Mouse (Mus musculus) neural tube, embryonic 13.5 days (tissue): Measurements from ENCODE around the gene Il17c. TPM values are rescaled to one million over a fixed set of nuclear protein-coding genes. Genes with fewer than 3 reads are reported as not detected.

ENCODE experiments used
- ATAC-seq: fragments of 200-750 bp; cut with Nextera tagmentation; 2 replicates; pipeline ENCODE4 v1.8.0; 2017; ENCODE audit warnings: low read depth, mild to moderate bottlenecking, moderate TSS enrichment, moderate library complexity
- H3K27ac ChIP-seq: fragments of 300-500 bp; sonication (generic); replicated peaks from 2 replicates; pipeline ENCODE4 v1.5.1; 2015; ENCODE audit warnings: moderate library complexity, mild to moderate bottlenecking, inconsistent platforms
- H3K27me3 ChIP-seq: fragments of 300-500 bp; sonication (generic); 2 replicates; pipeline ENCODE4 v1.6.1; 2015; ENCODE audit warnings: mild to moderate bottlenecking, inconsistent platforms
- H3K36me3 ChIP-seq: fragments of 300-500 bp; sonication (generic); 2 replicates; pipeline ENCODE4 v1.6.1; 2015; ENCODE audit warnings: mild to moderate bottlenecking, inconsistent platforms
- H3K4me1 ChIP-seq: fragments of 300-500 bp; sonication (generic); replicated peaks from 2 replicates; pipeline ENCODE4 v1.6.1; 2015; ENCODE audit warnings: inconsistent platforms
- H3K4me2 ChIP-seq: fragments of 300-500 bp; sonication (generic); 2 replicates; pipeline ENCODE4 v1.6.1; 2015; ENCODE audit warnings: inconsistent platforms, mild to moderate bottlenecking, moderate library complexity
- H3K4me3 ChIP-seq: fragments of 300-500 bp; sonication (generic); 2 replicates; pipeline ENCODE4 v1.5.1; 2015; ENCODE audit warnings: mild to moderate bottlenecking, inconsistent platforms
- H3K9ac ChIP-seq: fragments of 300-500 bp; sonication (generic); 2 replicates; pipeline ENCODE4 v1.6.1; 2015; ENCODE audit warnings: moderate library complexity, mild to moderate bottlenecking, inconsistent platforms
- H3K9me3 ChIP-seq: fragments of 300-500 bp; sonication (generic); 2 replicates; pipeline ENCODE4 v1.6.1; 2016; ENCODE audit warnings: inconsistent platforms
- WGBS: fragments of 180-500 bp; shearing (Covaris S2); methylation state at CpG from one replicate; pipeline ENCODE4 v1.1.7; 2015; 5-methylcytosine and 5-hydroxymethylcytosine counted together
- polyA plus RNA-seq: library from polyadenylated mRNA; unstranded; fragments of >200 nt; fragmentation: Nextera tagmentation; extraction: Ambion mirVana; gene quantifications from 2 replicates; pipeline ENCODE4 v1.2.1, GENCODE M21; 2015

Il17c gene
- polyA plus RNA-seq, 1 experiment from 2014 or later = not detected

DNA sequence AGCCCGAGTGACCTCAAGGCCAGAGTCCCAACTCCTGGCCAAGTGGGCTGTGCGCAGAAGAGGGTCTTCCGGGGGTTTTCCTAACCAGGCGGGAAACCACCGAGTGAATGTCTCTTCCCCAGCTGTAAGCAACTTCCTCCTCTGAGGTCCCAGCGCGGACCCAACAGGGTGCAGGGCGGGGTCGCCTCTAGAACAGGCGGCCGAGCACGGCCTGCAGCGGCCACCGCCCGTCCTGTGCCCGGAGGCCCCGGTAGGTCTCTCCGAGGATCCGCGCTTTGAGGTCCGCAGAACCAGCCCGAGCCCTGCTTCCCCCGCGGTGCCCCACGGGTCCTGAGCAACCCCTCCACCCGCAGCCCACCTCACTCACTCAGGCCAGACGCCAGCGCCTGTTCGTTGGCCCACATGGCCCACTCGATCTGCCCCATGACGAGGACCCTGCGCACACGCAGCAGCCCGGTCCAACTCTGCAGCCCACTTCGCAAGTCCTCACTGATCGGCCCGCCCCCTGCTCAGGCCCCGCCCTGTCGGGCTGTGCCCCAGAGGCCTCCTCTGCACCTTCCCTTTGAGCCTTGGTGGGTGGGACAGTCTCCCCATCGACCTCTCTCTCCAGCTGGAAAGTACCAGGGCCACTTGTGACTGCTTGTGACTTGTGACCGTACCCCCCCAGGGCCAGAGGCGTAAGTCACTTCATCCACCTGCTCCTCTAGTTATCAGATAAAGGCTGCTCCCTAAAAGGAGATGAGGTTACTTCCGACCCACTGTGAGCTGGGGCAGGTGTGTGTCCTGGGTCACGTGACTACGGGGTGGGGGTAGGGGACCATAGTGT, 10.8 kb downstream of the Il17c start, which contains the start of gene Cyba:
TSS of gene Cyba (minus strand) at position 488 of the 826 bp plus-strand sequence.
- peak; percentile 82 for ATAC-seq
- H3K4me2 ChIP-seq = peak within 1 kb of the TSS; percentile 63
- peaks cover 47% of the 10 kb centered on the region for H3K36me3 ChIP-seq
- peaks cover 19% of the 10 kb centered on the region for H3K4me1 ChIP-seq
- H3K9me3 ChIP-seq = no peaks in the 10 kb centered on the region
- no peak within 1 kb of the TSS for H3K27ac ChIP-seq
- WGBS = 4% methylated on average over 45 of the region's 45 CpGs
- peak within 1 kb of the TSS; percentile 39 for H3K4me3 ChIP-seq
- peak within 1 kb of the TSS; percentile 65 for H3K9ac ChIP-seq
- no peaks in the 10 kb centered on the region; the same call in 1 of the 2 replicates for H3K27me3 ChIP-seq

DNA sequence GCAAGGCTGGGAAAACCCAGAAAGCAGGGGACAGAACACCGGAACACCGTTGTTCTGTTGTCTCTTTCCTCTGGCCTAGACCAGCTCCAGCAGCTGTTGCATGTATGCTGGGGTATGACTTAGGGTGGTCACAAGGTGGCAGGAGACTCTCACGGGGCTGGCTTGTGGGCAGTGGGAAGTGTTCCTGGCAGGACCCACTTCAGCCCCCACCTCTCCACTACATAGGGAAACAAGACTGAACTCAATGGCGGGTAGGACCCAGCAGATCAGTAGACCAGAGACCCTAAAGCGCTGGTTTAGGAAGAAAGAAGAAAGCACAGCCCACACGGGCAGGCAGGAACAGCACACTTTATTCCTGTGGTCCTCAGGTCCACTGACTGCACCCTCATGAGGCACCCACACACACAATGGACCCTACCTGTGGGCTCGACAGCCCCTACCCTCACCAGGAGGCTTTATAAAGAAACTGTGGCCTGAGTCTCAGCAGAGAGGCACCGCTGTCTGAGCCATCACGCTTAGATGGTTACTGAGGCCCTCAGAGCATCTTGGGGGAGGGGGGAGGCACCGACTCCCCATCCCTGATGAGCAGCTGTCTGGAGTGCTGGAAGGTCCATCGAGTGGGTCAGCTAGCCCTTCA, 11.6 kb downstream of the Il17c start:
- peaks cover 54% of the 10 kb centered on the region for H3K36me3 ChIP-seq
- peak overlapping the region; percentile 65; the same call in 1 of the 2 replicates for H3K9ac ChIP-seq
- WGBS = 67% methylated on average over 11 of the region's 11 CpGs
- no peaks in the 10 kb centered on the region; the same call in 1 of the 2 replicates for H3K27me3 ChIP-seq
- H3K4me1 ChIP-seq = peaks cover 19% of the 10 kb centered on the region
- H3K9me3 ChIP-seq = no peaks in the 10 kb centered on the region
- H3K27ac ChIP-seq = no peak overlapping the region
- H3K4me2 ChIP-seq = peak overlapping the region; percentile 63
- ATAC-seq = peak; percentile 45
- peak overlapping the region; percentile 39; the same call in 1 of the 2 replicates for H3K4me3 ChIP-seq

DNA sequence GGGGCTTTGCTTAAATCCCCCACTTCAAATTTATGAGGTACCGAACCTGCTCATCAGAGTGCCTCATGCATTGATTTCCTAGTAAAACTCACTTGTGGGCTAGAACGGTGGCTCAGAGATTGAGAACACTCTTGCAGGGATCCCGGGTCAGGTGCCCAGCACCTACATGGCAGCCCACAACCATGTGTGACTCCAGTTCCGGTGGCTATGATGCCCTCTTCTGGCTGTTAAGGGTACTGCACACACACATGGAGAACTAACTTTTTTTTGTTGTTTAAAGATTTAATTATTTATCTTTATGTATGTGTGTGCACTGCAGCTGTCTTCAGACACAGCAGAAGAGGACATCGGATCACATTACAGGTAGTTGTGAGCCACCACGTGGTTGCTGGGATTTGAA, 13.6 kb downstream of the Il17c start:
- peaks cover 69% of the 10 kb centered on the region for H3K36me3 ChIP-seq
- H3K4me2 ChIP-seq = no peak overlapping the region
- no peak overlapping the region for H3K27ac ChIP-seq
- no peak overlapping the region for H3K4me3 ChIP-seq
- no peak overlapping the region for H3K9ac ChIP-seq
- ATAC-seq = no peak
- H3K9me3 ChIP-seq = no peaks in the 10 kb centered on the region
- H3K4me1 ChIP-seq = peaks cover 19% of the 10 kb centered on the region
- 93% methylated on average over 6 of the region's 6 CpGs for WGBS
- H3K27me3 ChIP-seq = no peaks in the 10 kb centered on the region; the same call in 1 of the 2 replicates

DNA sequence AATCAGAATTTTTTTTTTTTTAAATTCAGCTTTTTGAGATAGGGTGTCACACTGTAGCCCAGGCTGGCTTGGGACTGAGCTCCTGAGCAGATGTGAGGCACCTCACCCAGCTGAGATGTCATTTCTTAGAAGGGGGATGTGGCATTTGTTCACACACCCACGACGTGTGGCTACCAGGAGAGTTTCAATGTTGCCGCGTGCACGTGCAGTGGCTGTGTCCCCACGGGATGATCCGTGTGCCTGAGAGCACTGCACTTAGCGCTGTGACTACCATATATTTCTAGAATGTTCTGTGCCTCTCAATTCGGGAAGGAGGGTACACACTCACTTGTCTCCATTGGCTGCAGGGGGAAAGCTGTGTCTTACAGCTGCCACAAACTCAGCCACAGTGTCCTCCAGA, 14.3 kb downstream of the Il17c start:
- no peaks in the 10 kb centered on the region; the same call in 1 of the 2 replicates for H3K27me3 ChIP-seq
- no peak overlapping the region for H3K9ac ChIP-seq
- no peak for ATAC-seq
- H3K4me2 ChIP-seq = no peak overlapping the region
- peaks cover 19% of the 10 kb centered on the region for H3K4me1 ChIP-seq
- WGBS = 94% methylated on average over 9 of the region's 9 CpGs
- H3K27ac ChIP-seq = no peak overlapping the region
- no peaks in the 10 kb centered on the region for H3K9me3 ChIP-seq
- peaks cover 69% of the 10 kb centered on the region for H3K36me3 ChIP-seq
- no peak overlapping the region for H3K4me3 ChIP-seq

DNA sequence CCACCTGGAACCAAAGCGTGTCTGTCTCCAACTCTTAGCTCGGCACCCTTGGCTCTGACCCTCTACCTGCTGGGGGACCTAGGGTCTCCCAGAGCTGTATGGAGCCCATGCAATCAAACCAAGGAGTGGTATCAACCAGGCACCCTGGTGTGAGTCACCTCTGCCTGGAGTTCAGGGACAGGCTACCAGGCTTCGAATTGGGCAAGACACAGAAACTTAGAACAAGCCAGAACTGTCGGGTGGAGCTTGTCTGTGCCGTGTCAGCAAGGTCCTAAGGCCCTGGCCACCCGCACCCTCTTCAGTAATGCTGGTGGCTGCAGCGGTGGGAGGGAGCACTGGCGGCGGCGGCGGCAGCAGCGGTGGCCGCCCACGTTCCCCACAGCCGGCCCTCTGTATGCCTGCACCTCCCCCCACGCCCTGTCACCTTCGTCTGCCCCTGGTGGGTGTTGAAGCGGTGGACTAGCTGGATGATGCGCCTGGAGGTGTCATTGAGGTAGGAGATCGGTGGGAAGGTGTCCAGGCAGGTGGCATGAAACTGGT, 14.8 kb downstream of the Il17c start:
- Histone ChIP-seq H3K4me2 (no peak overlapping the region), H3K4me1 (peaks cover 17% of the 10 kb centered on the region), H3K27me3 (no peaks in the 10 kb centered on the region; the same call in 1 of the 2 replicates), H3K9ac (no peak overlapping the region), H3K27ac (no peak overlapping the region), H3K4me3 (no peak overlapping the region), H3K9me3 (no peaks in the 10 kb centered on the region), H3K36me3 (peaks cover 69% of the 10 kb centered on the region)
- ATAC-seq = no peak
- 88% methylated on average over 20 of the region's 20 CpGs for WGBS

DNA sequence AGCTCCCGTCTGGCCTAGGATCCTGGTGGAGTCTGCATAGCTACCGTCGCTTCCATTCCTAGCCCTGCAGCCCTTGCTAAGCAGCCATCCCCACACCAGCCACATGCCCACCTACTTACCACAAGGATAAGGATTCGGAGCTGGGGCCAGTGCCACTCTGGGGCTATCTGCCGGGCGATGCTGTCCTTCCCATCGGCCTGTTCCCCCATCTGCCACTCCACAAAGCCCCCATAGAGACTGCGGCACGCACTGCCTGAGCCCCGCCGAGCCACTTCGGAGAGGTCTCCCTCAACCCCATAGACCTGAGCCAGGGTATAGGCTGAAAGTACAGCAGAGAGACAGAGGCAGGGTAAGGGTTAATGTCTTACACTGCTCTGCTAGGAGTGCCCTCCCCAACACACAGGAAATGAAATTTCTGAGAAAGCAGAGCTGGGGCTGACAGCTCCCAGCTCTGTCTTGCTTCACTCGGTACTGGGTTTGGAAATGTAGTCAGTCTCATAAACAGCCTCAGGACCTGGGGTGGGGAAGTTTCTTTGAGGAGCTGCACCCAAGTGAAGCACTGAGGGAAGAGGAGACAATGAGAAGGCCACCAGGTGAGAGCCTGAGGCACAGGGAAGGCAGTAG, 16.0 kb downstream of the Il17c start:
- H3K9me3 ChIP-seq = no peaks in the 10 kb centered on the region
- no peak overlapping the region for H3K4me2 ChIP-seq
- ATAC-seq = no peak
- peaks cover 17% of the 10 kb centered on the region for H3K4me1 ChIP-seq
- WGBS = 90% methylated on average over 13 of the region's 13 CpGs
- no peak overlapping the region for H3K9ac ChIP-seq
- no peak overlapping the region for H3K27ac ChIP-seq
- H3K27me3 ChIP-seq = no peaks in the 10 kb centered on the region; the same call in 1 of the 2 replicates
- H3K36me3 ChIP-seq = peaks cover 69% of the 10 kb centered on the region
- no peak overlapping the region for H3K4me3 ChIP-seq

DNA sequence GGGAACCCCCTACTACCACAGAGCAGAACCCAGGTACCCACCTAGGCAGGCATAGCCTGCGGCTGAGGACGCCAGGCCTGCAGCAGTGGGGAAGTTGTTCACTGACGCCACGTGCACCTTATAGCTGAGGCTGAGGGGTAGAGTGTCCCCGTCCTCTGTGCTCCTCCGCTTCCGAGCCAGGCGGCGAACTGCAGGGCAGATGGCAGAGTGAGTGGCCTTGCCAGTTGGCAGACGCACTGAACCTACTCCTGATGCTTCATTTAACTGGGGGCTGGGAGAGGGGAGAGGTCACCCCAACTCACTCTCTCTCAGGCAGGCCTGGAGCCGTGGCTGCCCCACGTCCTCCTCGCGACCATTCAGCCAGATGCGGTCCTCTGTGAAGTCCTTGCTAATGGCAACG, 17.5 kb downstream of the Il17c start:
- no peak for ATAC-seq
- H3K36me3 ChIP-seq = peaks cover 56% of the 10 kb centered on the region
- H3K4me1 ChIP-seq = peaks cover 13% of the 10 kb centered on the region
- no peak overlapping the region for H3K9ac ChIP-seq
- H3K9me3 ChIP-seq = no peaks in the 10 kb centered on the region
- H3K4me2 ChIP-seq = no peak overlapping the region
- no peak overlapping the region for H3K4me3 ChIP-seq
- 96% methylated on average over 16 of the region's 16 CpGs for WGBS
- H3K27me3 ChIP-seq = no peaks in the 10 kb centered on the region
- no peak overlapping the region for H3K27ac ChIP-seq

DNA sequence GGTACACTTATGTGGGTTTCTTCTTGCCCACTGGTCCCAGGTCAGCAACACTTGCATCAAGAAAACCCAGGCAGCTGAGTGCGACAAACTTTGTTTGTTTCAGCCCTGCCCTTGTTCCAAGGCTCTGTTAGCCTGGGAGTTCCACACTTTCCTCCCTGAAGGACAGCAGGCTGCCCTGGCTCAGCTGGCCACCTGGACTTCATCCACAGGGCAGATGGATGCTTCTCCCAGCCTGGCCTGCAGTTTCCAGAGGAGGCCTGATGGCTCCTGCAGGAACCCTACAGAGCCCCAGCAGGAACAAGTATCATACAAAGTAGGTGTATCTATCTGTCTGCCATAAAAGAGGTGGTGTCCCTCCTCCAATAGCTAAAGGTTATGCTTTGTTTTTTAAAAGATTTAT, 19.5 kb downstream of the Il17c start:
- H3K36me3 ChIP-seq = peaks cover 36% of the 10 kb centered on the region
- no peak overlapping the region for H3K27ac ChIP-seq
- H3K4me2 ChIP-seq = no peak overlapping the region
- H3K4me1 ChIP-seq = peaks cover 33% of the 10 kb centered on the region
- H3K9ac ChIP-seq = no peak overlapping the region
- whole genome bisulfite sequencing = 95% methylated on average over 1 of the region's 1 CpGs
- no peak overlapping the region for H3K4me3 ChIP-seq
- no peaks in the 10 kb centered on the region for H3K27me3 ChIP-seq
- H3K9me3 ChIP-seq = no peaks in the 10 kb centered on the region
- no peak for ATAC-seq

DNA sequence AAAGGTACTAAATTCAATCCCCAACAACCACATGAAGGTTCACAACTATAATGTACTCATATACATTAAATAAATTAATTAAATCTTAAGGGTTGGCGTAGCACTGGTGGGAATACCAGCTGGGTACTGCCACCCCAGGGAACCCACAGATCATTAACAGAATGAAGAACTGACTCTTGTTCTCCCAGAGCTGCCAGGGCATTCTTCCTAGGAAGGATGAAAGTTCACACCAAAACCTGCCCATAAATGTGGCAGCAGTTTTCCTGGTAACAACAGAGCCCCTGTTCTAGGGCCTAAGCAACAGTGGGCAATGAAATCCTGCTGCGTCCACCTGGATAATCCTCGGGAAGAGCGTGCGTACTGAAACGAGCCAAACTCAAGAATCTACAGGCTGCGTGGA, 20.5 kb downstream of the Il17c start:
- Histone ChIP-seq H3K9me3 (no peaks in the 10 kb centered on the region), H3K27ac (peak overlapping the region; percentile 88), H3K27me3 (no peaks in the 10 kb centered on the region), H3K4me3 (peak overlapping the region; percentile 65), H3K4me2 (peak overlapping the region; percentile 90), H3K9ac (peak overlapping the region; percentile 84), H3K4me1 (peaks cover 34% of the 10 kb centered on the region), H3K36me3 (peaks cover 26% of the 10 kb centered on the region)
- 14% methylated on average over 7 of the region's 7 CpGs for WGBS
- ATAC-seq = no peak

DNA sequence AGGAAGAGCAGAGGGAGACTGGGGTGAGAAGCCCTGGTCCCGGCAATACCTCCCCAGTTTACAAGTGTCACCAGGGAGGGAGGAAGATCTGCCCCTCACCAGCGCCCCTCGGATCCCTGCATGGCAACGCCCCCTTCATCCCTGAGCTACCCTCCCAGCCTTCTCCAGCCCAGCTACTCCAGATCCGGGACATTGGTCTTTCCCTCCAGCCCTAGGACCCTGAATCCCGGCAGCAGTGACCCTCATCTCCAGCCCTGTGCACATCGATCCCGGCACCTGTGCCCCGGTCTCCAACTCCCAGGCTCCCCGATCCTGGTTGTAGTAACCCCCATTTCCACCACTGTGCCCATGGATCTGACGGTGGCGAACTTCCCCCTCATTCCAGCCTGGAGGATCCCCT, 21.0 kb downstream of the Il17c start:
- Histone ChIP-seq H3K27ac (peak overlapping the region; percentile 88), H3K4me3 (peak overlapping the region; percentile 65), H3K36me3 (peaks cover 21% of the 10 kb centered on the region), H3K9ac (peak overlapping the region; percentile 84), H3K4me2 (peak overlapping the region; percentile 90), H3K27me3 (no peaks in the 10 kb centered on the region), H3K4me1 (peaks cover 34% of the 10 kb centered on the region), H3K9me3 (no peaks in the 10 kb centered on the region)
- under 1% methylated on average over 12 of the region's 12 CpGs for WGBS
- ATAC-seq = peak; percentile 47; the same call in 1 of the 2 replicates

DNA sequence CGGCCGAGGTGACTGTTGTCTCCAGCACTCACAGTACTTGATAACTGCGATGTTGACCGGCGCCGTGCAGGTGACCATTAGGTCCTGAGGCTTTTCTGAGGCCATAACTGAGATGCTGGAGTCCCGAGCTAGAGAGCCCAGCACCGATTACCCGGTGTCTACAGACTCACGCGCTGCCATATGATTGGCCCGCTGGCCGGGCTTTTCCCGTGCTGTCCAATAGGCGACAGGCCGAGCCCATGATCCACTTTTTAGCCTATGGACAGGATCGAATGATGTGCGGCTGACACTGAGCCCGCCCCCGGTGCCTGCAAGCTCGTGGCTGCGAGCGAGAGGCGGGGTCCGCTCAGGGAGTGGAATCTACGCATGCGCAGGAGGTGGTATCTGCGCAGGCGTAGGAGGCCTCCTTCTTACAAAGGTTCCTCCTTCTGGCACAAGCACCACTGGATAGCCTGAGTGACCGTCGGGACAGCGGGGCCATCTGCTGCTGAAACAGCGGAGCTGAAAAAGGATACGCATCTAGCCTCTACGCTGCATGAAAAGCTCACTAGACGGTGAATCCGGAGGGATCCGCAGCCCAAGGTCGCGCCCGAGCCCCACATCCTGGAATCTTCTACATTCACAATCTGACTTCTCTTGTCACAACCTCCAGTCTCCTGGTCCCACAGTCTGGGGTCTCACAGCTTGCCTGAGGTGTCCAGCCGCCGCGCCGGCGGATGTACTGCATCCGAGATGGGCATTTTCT, 21.6 kb downstream of the Il17c start, which contains the start of gene Mvd:
TSS of gene Mvd (minus strand) at position 161 of the 745 bp plus-strand sequence.
- under 1% methylated on average over 47 of the region's 47 CpGs for WGBS
- no peaks in the 10 kb centered on the region for H3K9me3 ChIP-seq
- peak within 1 kb of the TSS; percentile 97 for H3K27ac ChIP-seq
- H3K4me2 ChIP-seq = peak within 1 kb of the TSS; percentile 90
- ATAC-seq = peak; percentile 98
- H3K9ac ChIP-seq = peak within 1 kb of the TSS; percentile 84
- H3K4me1 ChIP-seq = peaks cover 34% of the 10 kb centered on the region
- H3K36me3 ChIP-seq = peaks cover 15% of the 10 kb centered on the region
- H3K4me3 ChIP-seq = peak within 1 kb of the TSS; percentile 65
- H3K27me3 ChIP-seq = no peaks in the 10 kb centered on the region
